Mouse (Mus musculus) hindbrain, embryonic 11.5 days (tissue): ENCODE results near the gene Fam161a. TPM values are rescaled to one million over a fixed set of nuclear protein-coding genes. Genes with fewer than 3 reads are reported as not detected.

ENCODE experiments used
- ATAC-seq: fragments of 200-750 bp; cut with Nextera tagmentation; 2 replicates; pipeline ENCODE4 v1.8.0; 2017; ENCODE audit warnings: mild to moderate bottlenecking, moderate TSS enrichment, moderate library complexity; ENCODE audit not compliant: low FRiP score
- DNase-seq: peaks from one replicate; pipeline ENCODE4 v3.0.0-alpha.2; 2015; ENCODE audit warnings: low spot score
- H3K27ac ChIP-seq: fragments of 300-500 bp; sonication (generic); 2 replicates; pipeline ENCODE4 v1.5.1; 2014; ENCODE audit warnings: mild to moderate bottlenecking, low read depth, low read length
- H3K27me3 ChIP-seq: fragments of 300-500 bp; sonication (generic); 2 replicates; pipeline ENCODE4 v1.6.1; 2014; ENCODE audit warnings: mild to moderate bottlenecking, low read length, moderate library complexity, mixed read lengths; ENCODE audit not compliant: control insufficient read depth, insufficient read depth
- H3K36me3 ChIP-seq: fragments of 300-500 bp; sonication (generic); 2 replicates; pipeline ENCODE4 v1.6.1; 2014; ENCODE audit warnings: mild to moderate bottlenecking, low read length, moderate library complexity, mixed read lengths; ENCODE audit not compliant: control insufficient read depth, insufficient read depth
- H3K4me1 ChIP-seq: fragments of 300-500 bp; sonication (generic); replicated peaks from 2 replicates; pipeline ENCODE4 v1.6.1; 2014; ENCODE audit warnings: low read length, mixed read lengths; ENCODE audit not compliant: control insufficient read depth, insufficient read depth
- H3K4me2 ChIP-seq: fragments of 300-500 bp; sonication (generic); replicated peaks from 2 replicates; pipeline ENCODE4 v1.6.1; 2014; ENCODE audit warnings: mild to moderate bottlenecking, low read depth, low read length
- H3K4me3 ChIP-seq: fragments of 300-500 bp; sonication (generic); 2 replicates; pipeline ENCODE4 v1.5.1; 2014; ENCODE audit warnings: low read depth, low read length
- H3K9ac ChIP-seq: fragments of 300-500 bp; sonication (generic); 2 replicates; pipeline ENCODE4 v1.6.1; 2014; ENCODE audit warnings: low read depth, low read length
- H3K9me3 ChIP-seq: fragments of 300-500 bp; sonication (generic); 2 replicates; pipeline ENCODE4 v1.6.1; 2016; ENCODE audit warnings: low read length; ENCODE audit not compliant: control insufficient read depth
- WGBS: fragments of 180-500 bp; shearing (Covaris S2); extraction: QIAGEN DNeasy Blood & Tissue Kit; methylation state at CpG from one replicate; pipeline ENCODE4 v1.1.7; 2014; 5-methylcytosine and 5-hydroxymethylcytosine counted together
- polyA plus RNA-seq: library from polyadenylated mRNA; unstranded; fragments of >200 nt; fragmentation: Nextera tagmentation; extraction: Ambion mirVana; gene quantifications from 2 replicates; pipeline ENCODE4 v1.2.1, GENCODE M21; 2014

Fam161a gene
- polyA plus RNA-seq, 1 experiment from 2014 or later = 6.9 TPM

DNA sequence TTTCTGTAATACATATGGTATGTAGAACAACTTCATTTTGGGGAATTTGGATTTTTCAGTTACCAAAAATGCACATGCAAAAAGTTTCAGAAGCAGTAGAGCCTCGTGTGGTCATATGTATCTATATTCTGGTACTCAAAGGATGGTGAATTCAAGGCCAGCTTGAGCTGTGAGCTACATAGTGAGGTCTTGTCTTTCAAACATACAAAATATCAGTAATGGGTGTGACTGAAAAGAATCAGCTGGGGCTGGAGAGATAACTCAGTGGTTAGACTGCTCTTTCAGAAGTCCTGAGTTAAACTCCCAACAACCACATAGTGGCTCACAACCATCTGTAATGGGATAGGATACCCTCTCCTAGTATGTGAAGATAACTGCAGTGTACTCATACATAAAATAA lies 9.0 kb upstream of the Fam161a start:
- WGBS = 78% methylated on average over 1 of the region's 1 CpGs
- no peak for DNase-seq
- H3K4me1 ChIP-seq = no peaks in the 10 kb centered on the region
- no peaks in the 10 kb centered on the region for H3K27me3 ChIP-seq
- H3K9ac ChIP-seq = no peak overlapping the region
- H3K4me2 ChIP-seq = no peak overlapping the region
- no peak overlapping the region for H3K27ac ChIP-seq
- no peaks in the 10 kb centered on the region for H3K9me3 ChIP-seq
- peaks cover 22% of the 10 kb centered on the region for H3K36me3 ChIP-seq
- no peak for ATAC-seq
- no peak overlapping the region for H3K4me3 ChIP-seq

DNA sequence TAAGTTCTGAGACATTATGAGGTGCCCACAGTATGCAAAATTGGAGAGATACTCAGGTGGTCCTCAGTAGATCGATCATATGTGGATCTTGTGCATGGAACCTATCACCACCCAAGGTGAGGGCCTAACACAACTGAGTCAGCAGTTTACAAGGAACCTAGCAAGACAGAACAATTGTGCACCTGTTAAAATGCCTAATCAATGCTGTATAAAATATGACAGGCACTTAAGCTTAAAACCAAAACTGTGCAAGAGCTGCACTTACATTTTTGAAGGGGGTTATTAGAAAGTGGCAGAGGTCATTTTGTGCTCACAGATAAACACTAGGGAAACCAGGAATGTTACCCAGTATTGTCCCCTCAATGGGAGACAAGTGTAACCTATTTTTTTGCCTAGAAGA lies 2.1 kb upstream of the Fam161a start:
- DNase-seq (no peak), ATAC-seq (no peak)
- H3K9me3 ChIP-seq = no peaks in the 10 kb centered on the region
- H3K27me3 ChIP-seq = no peaks in the 10 kb centered on the region
- H3K4me2 ChIP-seq = no peak overlapping the region
- H3K4me3 ChIP-seq = no peak overlapping the region
- no peaks in the 10 kb centered on the region for H3K4me1 ChIP-seq
- 100% methylated on average over 1 of the region's 1 CpGs for WGBS
- H3K27ac ChIP-seq = no peak overlapping the region
- peaks cover 13% of the 10 kb centered on the region for H3K36me3 ChIP-seq
- H3K9ac ChIP-seq = no peak overlapping the region

DNA sequence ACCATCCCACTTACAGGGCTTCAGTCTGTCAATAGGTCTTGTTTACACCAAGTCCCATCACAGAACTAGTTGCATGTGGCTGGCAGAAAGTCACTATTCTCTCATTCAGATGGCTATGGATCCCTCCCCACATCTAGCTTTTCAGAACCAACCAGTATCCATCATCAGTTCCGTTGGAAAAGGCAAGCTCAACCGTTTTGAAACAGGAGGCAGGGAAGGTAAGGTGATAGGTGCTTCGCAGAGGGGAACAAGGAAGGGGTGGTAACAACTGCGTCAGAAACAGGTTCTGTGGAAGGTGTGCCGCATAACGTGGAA lies 208 bp upstream of the Fam161a start:
- ATAC-seq = peak; percentile 41
- DNase-seq = no peak
- Histone ChIP-seq H3K27me3 (no peaks in the 10 kb centered on the region), H3K36me3 (peaks cover 5% of the 10 kb centered on the region; the same call in 1 of the 2 replicates), H3K4me3 (peak overlapping the region; percentile 48), H3K4me1 (no peaks in the 10 kb centered on the region), H3K4me2 (peak overlapping the region; percentile 62), H3K27ac (peak overlapping the region; percentile 91), H3K9me3 (no peaks in the 10 kb centered on the region), H3K9ac (peak overlapping the region; percentile 24; the same call in 1 of the 2 replicates)
- 7% methylated on average over 6 of the region's 6 CpGs for WGBS

DNA sequence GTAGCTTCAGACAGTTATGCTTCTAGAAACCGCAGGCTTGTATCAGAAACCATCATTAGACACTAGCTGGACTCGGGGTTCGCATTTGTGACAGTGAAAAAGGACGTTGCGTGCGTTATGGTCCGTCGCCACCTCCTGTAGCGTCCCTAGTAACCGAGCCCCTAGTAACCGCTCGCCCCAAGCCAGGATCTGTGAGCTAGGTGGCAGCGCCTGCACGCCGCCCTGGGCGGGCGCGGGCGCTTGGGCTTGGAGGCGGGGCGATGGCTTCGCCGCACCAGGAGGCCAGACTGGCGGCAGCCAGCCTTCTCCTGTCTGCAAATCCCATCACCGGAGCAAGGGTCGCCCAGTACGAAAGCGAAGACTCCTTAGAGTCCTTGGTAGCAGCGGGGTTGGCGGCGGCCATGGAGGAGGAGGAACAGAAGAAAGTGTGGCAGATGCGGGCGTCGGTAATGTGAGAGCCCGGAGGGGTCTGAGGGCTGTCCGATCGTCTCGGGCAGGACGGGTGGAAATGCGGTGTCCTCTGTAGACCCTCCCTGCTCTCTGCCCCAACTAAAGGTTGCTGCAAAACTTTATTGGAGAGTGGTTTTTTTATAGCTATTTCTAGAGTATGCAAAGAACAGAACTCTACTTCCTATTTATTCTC lies 971 bp downstream of the Fam161a start:
- peak overlapping the region; percentile 71 for H3K9ac ChIP-seq
- peak overlapping the region; percentile 91 for H3K27ac ChIP-seq
- DNase-seq = peak; percentile 91
- WGBS = under 1% methylated on average over 40 of the region's 40 CpGs
- H3K4me1 ChIP-seq = no peaks in the 10 kb centered on the region
- H3K4me3 ChIP-seq = peak overlapping the region; percentile 48
- peak overlapping the region; percentile 62 for H3K4me2 ChIP-seq
- no peaks in the 10 kb centered on the region for H3K27me3 ChIP-seq
- peaks cover 3% of the 10 kb centered on the region; the same call in 1 of the 2 replicates for H3K36me3 ChIP-seq
- no peaks in the 10 kb centered on the region for H3K9me3 ChIP-seq
- ATAC-seq = peak; percentile 97

DNA sequence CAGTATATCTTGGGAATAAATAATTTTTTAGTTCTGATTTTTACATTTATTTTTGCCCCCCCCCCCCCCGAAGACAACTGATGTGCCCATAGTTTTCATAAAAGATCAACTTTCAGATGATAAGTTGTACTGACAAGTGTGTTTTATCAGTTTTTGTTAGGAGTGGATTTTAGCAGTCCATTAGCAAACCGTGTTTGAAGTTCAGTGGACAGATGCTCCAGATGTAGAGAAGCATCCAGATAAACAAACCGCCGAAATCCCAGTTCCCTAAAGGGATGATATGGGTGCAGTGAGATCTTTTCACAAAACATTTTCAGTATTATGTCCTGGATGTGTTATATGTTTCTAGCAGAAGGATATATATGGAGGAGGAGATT lies 1.5 kb downstream of the Fam161a start:
- DNase-seq = no peak
- H3K27ac ChIP-seq = no peak overlapping the region; the same call in 1 of the 2 replicates
- H3K9ac ChIP-seq = no peak overlapping the region
- 53% methylated on average over 4 of the region's 4 CpGs for WGBS
- H3K4me2 ChIP-seq = peak overlapping the region; percentile 62; the same call in 1 of the 2 replicates
- no peaks in the 10 kb centered on the region for H3K9me3 ChIP-seq
- peaks cover 3% of the 10 kb centered on the region; the same call in 1 of the 2 replicates for H3K36me3 ChIP-seq
- H3K27me3 ChIP-seq = no peaks in the 10 kb centered on the region
- no peak for ATAC-seq
- H3K4me3 ChIP-seq = peak overlapping the region; percentile 48
- H3K4me1 ChIP-seq = no peaks in the 10 kb centered on the region

DNA sequence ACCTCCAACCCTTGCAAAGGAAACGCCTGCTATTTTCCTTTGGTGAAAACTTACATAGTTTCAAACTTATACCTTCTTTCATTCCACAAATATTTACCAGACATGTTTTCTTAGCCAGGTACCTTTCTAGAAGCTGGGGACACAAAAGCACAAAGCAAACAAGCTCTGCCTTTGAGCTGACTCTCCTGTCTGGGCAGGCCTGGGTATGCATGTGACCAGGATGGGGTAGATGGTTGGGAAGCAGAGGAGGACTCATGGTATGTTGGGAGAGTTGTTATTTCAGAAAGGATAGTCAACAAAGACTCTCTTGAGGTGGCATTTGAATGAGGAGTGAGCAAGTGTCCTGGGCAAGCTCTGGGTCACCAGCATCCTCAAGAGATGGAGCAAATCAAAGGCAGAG lies 5.8 kb downstream of the Fam161a start:
- Histone ChIP-seq H3K27me3 (no peaks in the 10 kb centered on the region), H3K9me3 (no peaks in the 10 kb centered on the region), H3K4me3 (no peak overlapping the region), H3K4me1 (no peaks in the 10 kb centered on the region), H3K4me2 (no peak overlapping the region), H3K27ac (no peak overlapping the region), H3K9ac (no peak overlapping the region), H3K36me3 (no peaks in the 10 kb centered on the region)
- no peak for DNase-seq
- no peak for ATAC-seq
- WGBS = 74% methylated on average over 1 of the region's 1 CpGs

DNA sequence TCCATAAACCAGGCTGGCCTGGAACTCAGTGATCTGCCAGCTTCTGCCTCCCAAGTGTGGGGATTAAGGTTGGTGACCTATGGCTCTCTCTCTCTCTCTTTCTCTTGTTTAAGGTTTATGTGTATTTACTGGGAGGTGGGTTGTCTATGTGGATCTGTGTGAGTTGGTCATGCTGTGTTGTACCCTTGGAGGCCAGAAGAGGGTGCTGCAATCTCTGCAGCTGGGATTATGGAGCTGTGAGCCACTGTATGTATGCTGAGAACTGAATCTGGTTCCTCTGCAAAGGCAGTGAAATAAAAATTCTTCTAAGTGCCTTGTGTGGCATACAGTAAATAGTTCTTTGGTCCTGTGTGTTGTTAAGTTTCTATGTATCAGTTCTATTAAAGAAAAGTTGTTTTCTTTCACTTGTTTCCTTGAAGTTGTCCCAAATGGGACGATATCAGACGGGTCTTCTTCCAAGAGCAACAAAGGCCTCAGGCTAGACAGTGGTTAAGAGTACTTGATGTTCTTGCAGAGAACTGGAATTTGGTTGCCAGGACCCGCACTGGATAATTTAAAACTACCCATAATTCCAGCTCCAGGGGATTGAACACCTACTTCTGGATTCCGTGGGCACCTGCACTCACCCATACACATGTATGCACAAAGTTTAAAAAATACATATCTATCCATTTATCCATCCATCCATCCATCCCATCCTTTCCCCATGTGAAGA lies 6.4 kb downstream of the Fam161a start:
- ATAC-seq (no peak), DNase-seq (no peak)
- H3K27me3 ChIP-seq = no peaks in the 10 kb centered on the region
- H3K9me3 ChIP-seq = no peaks in the 10 kb centered on the region
- H3K9ac ChIP-seq = no peak overlapping the region
- WGBS = 88% methylated on average over 4 of the region's 4 CpGs
- no peaks in the 10 kb centered on the region for H3K4me1 ChIP-seq
- no peaks in the 10 kb centered on the region for H3K36me3 ChIP-seq
- H3K4me2 ChIP-seq = no peak overlapping the region
- H3K4me3 ChIP-seq = no peak overlapping the region
- H3K27ac ChIP-seq = no peak overlapping the region

DNA sequence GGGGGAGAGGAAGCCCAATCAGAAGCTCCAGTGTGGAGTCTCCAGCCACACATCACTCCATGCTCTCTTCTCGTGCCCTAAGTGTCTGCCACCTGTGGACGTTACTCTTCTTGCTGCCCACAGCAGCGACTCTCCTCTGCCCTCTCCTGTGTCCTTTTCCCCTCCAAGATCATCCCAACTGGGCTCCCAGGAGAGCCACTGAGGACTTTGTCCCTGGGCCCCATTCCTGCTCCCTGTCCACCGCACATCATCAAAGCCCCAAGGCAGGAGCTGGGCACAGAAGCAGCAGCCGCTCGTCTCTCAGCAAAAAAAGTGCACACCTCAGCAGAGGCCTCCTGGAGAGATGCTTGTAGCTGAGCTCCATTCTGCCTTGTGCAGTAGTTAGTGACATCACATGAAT lies 7.7 kb downstream of the Fam161a start:
- no peak overlapping the region for H3K4me2 ChIP-seq
- no peak overlapping the region for H3K27ac ChIP-seq
- H3K4me3 ChIP-seq = no peak overlapping the region
- ATAC-seq (no peak), DNase-seq (no peak)
- WGBS = 78% methylated on average over 6 of the region's 6 CpGs
- H3K9me3 ChIP-seq = no peaks in the 10 kb centered on the region
- H3K27me3 ChIP-seq = no peaks in the 10 kb centered on the region
- H3K36me3 ChIP-seq = no peaks in the 10 kb centered on the region
- H3K4me1 ChIP-seq = no peaks in the 10 kb centered on the region
- H3K9ac ChIP-seq = no peak overlapping the region

DNA sequence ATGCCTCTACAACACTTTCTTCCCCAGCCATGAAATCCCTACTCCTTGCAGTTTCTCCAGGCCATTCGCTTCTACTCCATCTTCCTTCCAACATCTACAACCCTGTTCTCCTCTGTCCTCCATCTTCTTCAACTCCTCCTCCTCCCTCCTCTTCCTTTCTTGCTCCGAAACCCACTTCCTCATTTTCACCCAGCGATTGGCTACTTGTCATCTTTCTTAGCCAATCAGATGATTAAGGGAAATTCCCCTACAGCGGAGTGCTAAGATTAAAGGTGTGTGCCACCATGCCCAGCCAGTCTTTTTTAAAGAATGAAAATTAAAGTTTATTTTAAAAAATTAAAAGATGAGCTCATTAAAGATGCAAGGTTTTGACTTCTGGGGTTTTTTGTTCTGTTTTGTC lies 10.6 kb downstream of the Fam161a start:
- ATAC-seq = no peak
- 87% methylated on average over 4 of the region's 4 CpGs for WGBS
- H3K27ac ChIP-seq = no peak overlapping the region

More for the DNA sequence above, 10.6 kb downstream of the Fam161a start:
- Histone ChIP-seq H3K4me1 (no peaks in the 10 kb centered on the region), H3K9me3 (no peaks in the 10 kb centered on the region), H3K4me2 (no peak overlapping the region), H3K27me3 (no peaks in the 10 kb centered on the region), H3K4me3 (no peak overlapping the region), H3K9ac (no peak overlapping the region), H3K36me3 (no peaks in the 10 kb centered on the region)
- DNase-seq = no peak
